Mouse (Mus musculus) Patski (cell line): ENCODE data around the gene Eng. TPM values are rescaled to one million over a fixed set of nuclear protein-coding genes. Genes with fewer than 3 reads are reported as not detected.

Source experiments
- ATAC-seq: fragments of 100-300 bp; one replicate; pipeline ENCODE4 v1.8.0; 2021
- CTCF ChIA-PET: fragments of 350-600 bp; sonication (Branson Sonifier 250); formaldehyde crosslinking; loops from one replicate; lab custom pipeline; 2022; ENCODE audit warnings: inconsistent platforms; lab: Charles Lee
- POLR2A ChIA-PET: fragments of 350-600 bp; sonication (Branson Sonifier 250); formaldehyde crosslinking; loops from one replicate; lab custom pipeline; 2022; ENCODE audit warnings: antibody characterized with exemption, inconsistent platforms; lab: Charles Lee
- DNase-seq: peaks from one replicate; pipeline ENCODE4 v3.0.0-alpha.2; 2011; ENCODE audit warnings: low read depth, low spot score
- H3K27me3 ChIP-seq: fragments of 371-371 bp; one replicate; pipeline ENCODE4 v1.5.1; 2021
- CTCF ChIP-seq: fragments of 100-300 bp; IDR thresholded peaks from one replicate; pipeline ENCODE4 v1.5.1; 2021
- in situ Hi-C: fragments of 300-500 bp; cut with MboI; formaldehyde crosslinking; loops from 3 replicates; pipeline ENCODE4 v1.11.1; 2018; ENCODE audit warnings: low pct_unique_long_range_greater_than_20kb, mixed read lengths
- polyA plus RNA-seq: library from polyadenylated mRNA; unstranded; gene quantifications from one replicate; pipeline ENCODE4 v1.2.3, GENCODE M21; 2021

Gene Eng
- polyA plus RNA-seq, 1 experiment from 2014 or later, result 1.5 TPM

- ChIA-PET CTCF (interaction anchor here (0.9 kb wide), 1 partner anchor 11 kb away, joined by 3 read pairs; no protein-coding TSS in a partner anchor), POLR2A (no interaction called here)
- no peak for DNase-seq
- in situ Hi-C loops, result no loop called here
- no peaks in the 10 kb centered on the region for H3K27me3 ChIP-seq
- no peak for TF ChIP-seq CTCF
- ATAC-seq, result peak; percentile 24
Observed at GRCm38 (mm10) chr2:32621517-32621859, 24.9 kb upstream of the Eng start, which contains the start of gene Ak1. Ak1 (plus strand) TSS chr2:32621758.

- TF ChIP-seq CTCF, result no peak
- in situ Hi-C loops, result no loop called here
- DNase-seq, result no peak
- ChIA-PET CTCF (interaction anchor here (1.0 to 2.3 kb wide), 4 partner anchors 16 to 65 kb away, joined by 3 to 10 read pairs (median 3); partner anchors contain the start of genes 9430097D07Rik and Pip5kl1), POLR2A (no interaction called here)
- ATAC-seq, result no peak
- no peaks in the 10 kb centered on the region for H3K27me3 ChIP-seq
Observed at GRCm38 (mm10) chr2:32624111-32624748, 22.2 kb upstream of the Eng start.

GRCm38 (mm10) chr2:32625212-32625872, 21.1 kb upstream of the Eng start:
- ATAC-seq, result no peak
- POLR2A ChIA-PET, result no interaction called here
- DNase-seq, result no peak
- in situ Hi-C loops, result no loop called here
- CTCF ChIA-PET, result interaction anchor here (1.0 to 2.3 kb wide), 5 partner anchors 15 to 64 kb away, joined by 3 to 10 read pairs (median 3); partner anchors contain the start of genes 9430097D07Rik and Pip5kl1
- H3K27me3 ChIP-seq, result no peaks in the 10 kb centered on the region
- TF ChIP-seq CTCF, result no peak

- DNase-seq, result no peak
- no peaks in the 10 kb centered on the region for H3K27me3 ChIP-seq
- TF ChIP-seq CTCF, result no peak
- in situ Hi-C loops, result no loop called here
- ChIA-PET POLR2A (no interaction called here), CTCF (interaction anchor here (1.1 to 2.3 kb wide), 4 partner anchors 15 to 63 kb away, joined by 3 to 10 read pairs (median 4); no protein-coding TSS in a partner anchor)
- ATAC-seq, result no peak
Observed at GRCm38 (mm10) chr2:32625873-32626694, 20.3 kb upstream of the Eng start.

GRCm38 (mm10) chr2:32627266-32628043, 18.9 kb upstream of the Eng start:
- DNase-seq, result no peak
- ATAC-seq, result no peak

GRCm38 (mm10) chr2:32628044-32628550, 18.3 kb upstream of the Eng start:
- H3K27me3 ChIP-seq, result no peaks in the 10 kb centered on the region
- CTCF ChIA-PET, result interaction anchor here (1.3 to 4.6 kb wide), 3 partner anchors 20 to 61 kb away, joined by 4 to 51 read pairs (median 8); no protein-coding TSS in a partner anchor
- DNase-seq (no peak), ATAC-seq (no peak)
- in situ Hi-C loops, result no loop called here
- POLR2A ChIA-PET, result no interaction called here
- no peak for TF ChIP-seq CTCF

More at GRCm38 (mm10) chr2:32627266-32628043, 18.9 kb upstream of the Eng start:
- no peaks in the 10 kb centered on the region for H3K27me3 ChIP-seq
- in situ Hi-C loops, result no loop called here
- ChIA-PET CTCF (no interaction called here), POLR2A (interaction anchor here (0.8 kb wide), 1 partner anchor 18 kb away, joined by 3 read pairs; no protein-coding TSS in a partner anchor)
- TF ChIP-seq CTCF, result no peak

GRCm38 (mm10) chr2:32628729-32629128, 17.7 kb upstream of the Eng start:
- in situ Hi-C loops, result no loop called here
- ChIA-PET POLR2A (no interaction called here), CTCF (interaction anchor here (1.3 to 4.6 kb wide), 3 partner anchors 20 to 60 kb away, joined by 4 to 51 read pairs (median 8); no protein-coding TSS in a partner anchor)
- ATAC-seq (no peak), DNase-seq (no peak)
- no peaks in the 10 kb centered on the region for H3K27me3 ChIP-seq
- TF ChIP-seq CTCF, result no peak

- in situ Hi-C loops, result no loop called here
- CTCF ChIA-PET, result interaction anchor here (1.3 to 4.6 kb wide), 4 partner anchors 21 to 59 kb away, joined by 4 to 51 read pairs (median 16); no protein-coding TSS in a partner anchor
- ATAC-seq, result peak; percentile 60
- DNase-seq, result peak; percentile 81
- POLR2A ChIA-PET, result interaction anchor here (1.2 kb wide), 1 partner anchor 79 kb away, joined by 3 read pairs; no protein-coding TSS in a partner anchor
- TF ChIP-seq CTCF, result no peak
- no peaks in the 10 kb centered on the region for H3K27me3 ChIP-seq
Observed at GRCm38 (mm10) chr2:32629276-32629976, 17.0 kb upstream of the Eng start.
